Mouse (Mus musculus): ENCODE data around the gene Mxd3. TPM values are rescaled to one million over a fixed set of nuclear protein-coding genes. Genes with fewer than 3 reads are reported as not detected.

Gene Mxd3
- not detected for polyA plus RNA-seq (2014; fragmentation: Illumina TruSeq; extraction: RNeasy Lipid Tissue Mini Kit (QIAGEN cat#74804); ENCODE audit: low read depth, low replicate concordance)

DNA sequence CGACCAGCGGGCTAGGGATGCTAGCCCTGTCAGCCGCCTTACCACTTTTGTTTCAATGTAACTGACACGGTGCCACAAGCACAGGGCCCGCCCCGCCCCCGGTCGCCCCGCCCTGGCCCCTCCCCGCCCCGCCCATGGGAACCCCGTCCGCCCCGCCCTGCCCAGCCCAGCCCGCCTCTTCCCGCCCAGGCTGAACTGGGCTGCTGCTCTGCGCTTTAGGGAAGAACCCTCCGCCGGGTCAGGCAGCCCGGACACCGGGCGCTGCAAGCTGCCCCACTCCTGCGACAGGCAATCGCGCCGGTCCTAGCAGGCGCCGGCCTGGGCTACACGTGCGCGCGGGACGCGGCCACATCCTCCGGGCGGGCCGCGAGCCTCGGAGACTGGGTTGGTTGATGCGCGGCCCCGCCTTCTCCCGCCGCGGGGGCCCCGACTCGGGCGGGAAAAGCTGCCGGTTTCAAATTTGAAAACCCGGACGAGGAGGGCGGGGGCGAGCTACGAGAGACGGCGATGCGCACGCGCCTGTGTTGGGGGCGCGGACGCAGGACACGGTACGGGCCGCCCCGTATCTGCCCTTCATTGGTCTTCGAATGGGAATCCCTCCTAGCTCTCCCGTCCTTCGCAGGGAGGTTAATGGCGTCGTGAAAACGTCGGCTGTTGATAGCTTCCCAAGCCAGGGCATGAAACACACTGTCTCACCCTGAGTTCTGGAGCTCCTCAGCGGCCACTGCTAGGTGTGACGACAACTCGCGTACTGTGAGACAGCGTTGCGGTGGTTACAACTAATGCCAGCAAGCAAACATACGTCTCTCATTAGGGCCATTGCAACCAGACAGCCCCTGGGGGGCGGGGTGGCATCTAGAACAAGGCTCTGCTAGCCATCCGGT is at the start of gene Mxd3:
Gene Mxd3, minus strand, starts transcription at position 141 of the 884 bp plus-strand sequence.

DNA sequence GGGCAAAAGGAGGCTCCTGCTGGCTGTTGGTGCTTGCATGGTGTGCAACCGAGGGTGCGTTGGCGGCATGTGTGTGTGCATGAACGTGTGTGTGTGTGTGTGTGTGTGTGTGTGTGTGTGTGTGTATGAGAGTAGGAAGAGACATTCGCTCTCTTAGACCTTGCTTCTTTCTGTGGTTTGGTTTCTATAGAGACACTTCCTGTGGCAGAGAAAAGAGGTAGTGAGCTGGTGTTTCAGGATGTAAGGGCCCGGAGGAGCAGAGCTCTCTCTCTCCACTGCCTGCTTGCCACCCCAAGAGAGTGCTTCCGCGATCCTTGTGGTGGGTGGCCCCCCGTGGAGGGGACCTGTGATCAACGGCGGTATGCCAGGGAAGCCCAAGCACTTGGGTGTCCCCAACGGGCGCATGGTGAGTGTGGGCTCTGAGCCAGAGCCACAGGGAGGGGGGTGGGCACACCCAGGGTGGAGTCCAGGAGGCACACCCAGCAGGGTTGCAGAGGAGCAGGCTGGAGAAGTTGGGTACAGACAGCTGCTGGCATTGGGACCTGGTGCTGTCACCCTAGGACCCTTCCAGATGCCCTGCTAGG is 40.0 kb upstream of the Mxd3 start, which contains the start of gene Rgs14:
Gene Rgs14, plus strand, starts transcription at position 202 of the 584 bp plus-strand sequence.

DNA sequence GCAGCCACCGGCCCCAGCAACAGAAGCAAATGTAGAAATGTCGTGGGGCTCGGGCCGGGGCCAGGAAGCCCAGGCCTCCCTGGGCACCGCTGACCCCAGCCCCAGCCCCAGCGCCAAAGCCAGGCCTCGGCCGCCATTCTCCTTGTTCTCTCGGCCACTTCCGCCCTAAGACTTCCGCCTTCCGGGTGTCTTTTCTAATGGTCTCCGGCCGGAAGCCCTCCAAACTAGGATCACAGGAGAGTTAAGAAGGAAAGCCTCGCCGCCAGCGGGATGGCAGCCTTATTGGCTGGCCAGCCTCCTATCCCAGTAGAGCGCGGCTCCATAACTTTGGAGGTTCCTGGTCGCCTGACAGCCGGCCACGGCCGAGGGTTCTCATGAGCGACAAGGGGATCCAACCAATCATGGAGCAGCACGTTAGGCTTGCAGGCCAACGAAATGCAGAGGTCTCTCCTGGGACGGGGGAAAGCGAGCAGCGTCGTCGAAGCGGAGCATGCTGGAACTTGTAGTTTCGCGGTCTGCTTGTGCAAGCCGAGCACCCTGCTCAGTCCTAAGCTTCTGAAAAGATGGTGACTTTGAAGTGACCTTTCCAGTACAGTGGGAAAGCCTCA is 32.9 kb upstream of the Mxd3 start, which contains the start of gene Lman2:
Gene Lman2, minus strand, starts transcription at position 331 of the 608 bp plus-strand sequence.

DNA sequence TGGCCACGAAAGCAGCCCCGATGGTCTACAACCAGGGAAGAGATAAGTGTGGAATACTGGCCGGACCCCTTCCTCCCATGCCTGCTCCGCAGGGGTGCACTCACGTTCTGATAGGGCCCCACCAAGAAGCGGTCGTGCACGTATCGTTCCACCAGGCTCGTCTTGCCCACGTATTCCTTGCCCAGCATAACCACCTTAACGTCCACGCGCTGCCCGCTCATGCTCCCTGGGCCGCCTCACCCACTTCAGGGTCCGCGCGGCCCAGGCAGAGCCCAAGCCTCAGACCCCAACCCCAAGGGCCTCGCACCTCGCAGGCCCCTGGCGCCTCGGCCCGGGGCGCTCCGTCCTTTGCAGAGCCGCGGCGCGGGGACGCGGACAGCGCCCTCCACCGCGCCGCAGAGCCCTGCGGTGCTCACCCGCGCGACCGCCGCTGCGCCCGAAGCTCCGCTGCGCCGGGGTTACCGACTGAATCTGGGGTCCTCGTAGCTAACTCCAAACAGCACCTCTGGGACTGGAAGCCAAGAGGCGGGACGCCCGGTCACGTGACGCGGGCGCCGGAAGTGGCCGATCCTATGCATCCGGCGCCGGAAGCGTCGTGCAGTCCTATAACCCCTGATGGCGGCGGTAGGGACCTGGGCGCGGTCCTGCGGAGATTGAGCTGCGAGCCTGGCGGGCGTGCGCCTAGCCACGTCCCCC is 8.0 kb downstream of the Mxd3 start, which contains the start of gene Rab24:
Gene Rab24, minus strand, starts transcription at position 513 of the 696 bp plus-strand sequence.

DNA sequence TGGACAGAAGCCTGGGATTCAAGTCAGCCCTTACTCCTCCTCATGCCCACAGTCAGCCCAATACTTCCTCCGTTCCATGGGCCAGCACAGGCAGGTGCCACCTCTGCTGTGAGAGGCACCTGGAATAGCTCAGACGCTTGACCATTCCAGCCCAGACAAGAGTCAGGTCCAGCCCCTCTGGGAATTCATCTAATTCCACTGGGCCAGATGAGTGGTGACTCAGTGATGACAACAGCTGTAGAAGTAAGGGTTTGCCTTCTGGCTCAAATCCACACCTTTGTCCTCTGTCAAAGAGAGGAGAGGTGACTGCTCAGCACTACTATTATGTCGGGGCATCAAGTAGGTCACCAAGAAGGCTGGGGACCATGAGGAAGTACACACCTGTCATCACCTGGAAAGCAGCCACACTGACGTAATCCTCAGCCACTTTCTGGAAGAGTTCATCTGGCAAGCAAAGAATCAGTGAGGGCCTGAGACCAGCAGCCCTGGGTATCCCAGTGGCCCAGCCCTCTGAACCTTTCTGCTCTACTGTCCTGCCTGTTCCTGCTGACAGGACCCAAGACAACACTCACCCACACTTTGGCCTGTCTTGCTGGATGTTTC is 9.6 kb downstream of the Mxd3 start, which contains the start of gene Prelid1:
Gene Prelid1, plus strand, starts transcription at position 570 of the 603 bp plus-strand sequence.

Other genes with a start within 250 kb of the Mxd3 start
- gene Uimc1, start 229.5 kb downstream of the Mxd3 start, polyA plus RNA-seq (2014; fragmentation: Illumina TruSeq; extraction: RNeasy Lipid Tissue Mini Kit (QIAGEN cat#74804); ENCODE audit: low read depth, low replicate concordance), result 26.1 TPM
- 2.2 TPM for gene Zfp346, start 224.5 kb downstream of the Mxd3 start, polyA plus RNA-seq (2014; fragmentation: Illumina TruSeq; extraction: RNeasy Lipid Tissue Mini Kit (QIAGEN cat#74804); ENCODE audit: low read depth, low replicate concordance)
- not detected for gene Gm17617, start 196.3 kb downstream of the Mxd3 start, polyA plus RNA-seq (2014; fragmentation: Illumina TruSeq; extraction: RNeasy Lipid Tissue Mini Kit (QIAGEN cat#74804); ENCODE audit: low read depth, low replicate concordance)
- gene Fgfr4, start 177.2 kb downstream of the Mxd3 start, polyA plus RNA-seq (2014; fragmentation: Illumina TruSeq; extraction: RNeasy Lipid Tissue Mini Kit (QIAGEN cat#74804); ENCODE audit: low read depth, low replicate concordance), result 0.98 TPM
- gene Nsd1, start 120.0 kb downstream of the Mxd3 start, polyA plus RNA-seq (2014; fragmentation: Illumina TruSeq; extraction: RNeasy Lipid Tissue Mini Kit (QIAGEN cat#74804); ENCODE audit: low read depth, low replicate concordance), result 24.7 TPM
- gene Prelid1, start 9.3 kb downstream of the Mxd3 start, polyA plus RNA-seq (2014; fragmentation: Illumina TruSeq; extraction: RNeasy Lipid Tissue Mini Kit (QIAGEN cat#74804); ENCODE audit: low read depth, low replicate concordance), result 15.5 TPM
- gene Rab24, start 7.9 kb downstream of the Mxd3 start, polyA plus RNA-seq (2014; fragmentation: Illumina TruSeq; extraction: RNeasy Lipid Tissue Mini Kit (QIAGEN cat#74804); ENCODE audit: low read depth, low replicate concordance), result 9.9 TPM
- gene Lman2, start 33.0 kb upstream of the Mxd3 start, polyA plus RNA-seq (2014; fragmentation: Illumina TruSeq; extraction: RNeasy Lipid Tissue Mini Kit (QIAGEN cat#74804); ENCODE audit: low read depth, low replicate concordance), result 38.0 TPM
- not detected for gene Rgs14, start 39.9 kb upstream of the Mxd3 start, polyA plus RNA-seq (2014; fragmentation: Illumina TruSeq; extraction: RNeasy Lipid Tissue Mini Kit (QIAGEN cat#74804); ENCODE audit: low read depth, low replicate concordance)
- not detected for gene Slc34a1, start 68.4 kb upstream of the Mxd3 start, polyA plus RNA-seq (2014; fragmentation: Illumina TruSeq; extraction: RNeasy Lipid Tissue Mini Kit (QIAGEN cat#74804); ENCODE audit: low read depth, low replicate concordance)
- gene Pfn3, start 85.4 kb upstream of the Mxd3 start, polyA plus RNA-seq (2014; fragmentation: Illumina TruSeq; extraction: RNeasy Lipid Tissue Mini Kit (QIAGEN cat#74804); ENCODE audit: low read depth, low replicate concordance), result not detected
- gene F12, start 97.0 kb upstream of the Mxd3 start, polyA plus RNA-seq (2014; fragmentation: Illumina TruSeq; extraction: RNeasy Lipid Tissue Mini Kit (QIAGEN cat#74804); ENCODE audit: low read depth, low replicate concordance), result 23.3 TPM
- 2.5 TPM for gene Grk6, start 115.2 kb upstream of the Mxd3 start, polyA plus RNA-seq (2014; fragmentation: Illumina TruSeq; extraction: RNeasy Lipid Tissue Mini Kit (QIAGEN cat#74804); ENCODE audit: low read depth, low replicate concordance)
- gene Prr7, start 134.4 kb upstream of the Mxd3 start, polyA plus RNA-seq (2014; fragmentation: Illumina TruSeq; extraction: RNeasy Lipid Tissue Mini Kit (QIAGEN cat#74804); ENCODE audit: low read depth, low replicate concordance), result not detected
- gene Dbn1, start 158.3 kb upstream of the Mxd3 start, polyA plus RNA-seq (2014; fragmentation: Illumina TruSeq; extraction: RNeasy Lipid Tissue Mini Kit (QIAGEN cat#74804); ENCODE audit: low read depth, low replicate concordance), result 0.26 TPM
- 0.24 TPM for gene Pdlim7, start 183.9 kb upstream of the Mxd3 start, polyA plus RNA-seq (2014; fragmentation: Illumina TruSeq; extraction: RNeasy Lipid Tissue Mini Kit (QIAGEN cat#74804); ENCODE audit: low read depth, low replicate concordance)
- not detected for gene Dok3, start 199.5 kb upstream of the Mxd3 start, polyA plus RNA-seq (2014; fragmentation: Illumina TruSeq; extraction: RNeasy Lipid Tissue Mini Kit (QIAGEN cat#74804); ENCODE audit: low read depth, low replicate concordance)
- gene Ddx41, start 206.8 kb upstream of the Mxd3 start, polyA plus RNA-seq (2014; fragmentation: Illumina TruSeq; extraction: RNeasy Lipid Tissue Mini Kit (QIAGEN cat#74804); ENCODE audit: low read depth, low replicate concordance), result 2.3 TPM
- 5.9 TPM for gene Fam193b, start 241.3 kb upstream of the Mxd3 start, polyA plus RNA-seq (2014; fragmentation: Illumina TruSeq; extraction: RNeasy Lipid Tissue Mini Kit (QIAGEN cat#74804); ENCODE audit: low read depth, low replicate concordance)
- 29.5 TPM for gene Tmed9, start 243.9 kb upstream of the Mxd3 start, polyA plus RNA-seq (2014; fragmentation: Illumina TruSeq; extraction: RNeasy Lipid Tissue Mini Kit (QIAGEN cat#74804); ENCODE audit: low read depth, low replicate concordance)

Measured in liver, adult 10 weeks (tissue).